Mouse (Mus musculus) layer of hippocampus, adult 2 months (tissue): ENCODE results near the gene Man1a. TPM values are rescaled to one million over a fixed set of nuclear protein-coding genes. Genes with fewer than 3 reads are reported as not detected.

Experiments used
- DNase-seq, 2 experiments: peaks; one replicate each; pipeline ENCODE4 v3.0.0; 2022; ENCODE audit warnings: low spot score in 2 of 2
- H3K27ac ChIP-seq: fragments of 200-600 bp; 2 replicates; pipeline ENCODE4 v1.8.1; 2022
- H3K4me3 ChIP-seq: fragments of 200-600 bp; 2 replicates; pipeline ENCODE4 v1.8.1; 2022; ENCODE audit warnings: mild to moderate bottlenecking
- CTCF ChIP-seq: fragments of 200-600 bp; conservative IDR thresholded peaks from 2 replicates; pipeline ENCODE4 v1.8.1; 2022; ENCODE audit warnings: antibody characterized with exemption, mild to moderate bottlenecking, moderate library complexity
- long read RNA-seq, 2 experiments: library from polyadenylated mRNA; stranded (forward); transcript quantifications; one replicate each; pipeline ENCODE4 v2.0.0; 2021; ENCODE audit warnings: borderline mapping rate in 2 of 2
- total RNA-seq, 2 experiments: library from RNA; stranded (reverse); gene quantifications; 2 replicates each; pipeline ENCODE4 v1.2.3; 2021

Man1a gene
- 10 to 100 TPM; 65.0 to 65.7 TPM for total RNA-seq
- long read RNA-seq, experiment 1, full-length matches to known transcripts = 11 of 21 reads
- long read RNA-seq, experiment 1, partial matches to known transcripts = 7 of 21 reads
- long read RNA-seq, experiment 1, other reads (novel, unspliced or antisense) = 3 of 21 reads
- long read RNA-seq, experiment 2, full-length matches to known transcripts = 39 of 50 reads
- long read RNA-seq, experiment 2, partial matches to known transcripts = 10 of 50 reads
- long read RNA-seq, experiment 2, other reads (novel, unspliced or antisense) = 1 of 50 reads

DNA sequence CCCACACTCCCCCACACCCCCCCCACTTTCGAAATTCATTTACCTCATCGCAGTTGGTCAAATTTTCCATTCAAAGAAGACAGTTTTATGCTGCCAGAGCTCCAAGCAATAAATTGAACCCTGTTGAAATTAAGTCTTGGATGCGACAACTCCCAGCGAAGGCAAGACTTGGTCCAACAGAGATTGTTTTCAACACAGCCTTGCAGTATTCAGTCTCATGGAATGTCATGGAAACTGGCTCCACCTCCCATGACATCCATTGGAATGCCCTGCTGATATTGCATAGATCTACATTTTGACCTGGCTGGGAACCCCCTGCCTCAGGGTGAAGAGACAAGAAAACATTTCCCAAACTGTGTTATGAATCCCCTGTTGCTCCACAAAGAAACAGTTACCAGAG lies at the start of gene Man1a:
Gene Man1a, minus strand, starts transcription at position 190 of the 400 bp plus-strand sequence.
- TF ChIP-seq CTCF = no peak
- Histone ChIP-seq H3K4me3 (peak within 1 kb of the TSS; percentile 92), H3K27ac (peak within 1 kb of the TSS; percentile 90)
- no peak for DNase-seq

DNA sequence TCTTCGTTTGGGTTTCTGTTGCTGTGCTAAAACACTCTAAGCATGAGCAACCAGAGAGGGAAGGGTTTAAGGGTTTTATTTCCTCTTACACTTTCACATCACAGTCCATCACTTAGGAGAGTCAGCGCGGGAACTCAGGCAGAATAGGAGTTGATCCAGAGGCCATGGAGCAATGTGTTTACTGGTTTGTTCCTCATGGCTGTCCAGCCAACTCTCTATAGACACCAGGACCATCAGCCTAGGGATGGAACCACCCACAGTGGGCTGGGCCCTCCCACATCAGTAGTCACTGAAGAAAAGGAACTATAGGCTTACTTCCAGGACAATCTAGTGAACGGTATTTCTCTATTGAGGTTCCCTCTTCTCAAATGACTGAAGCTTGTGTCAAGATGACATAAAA lies 45.4 kb upstream of the Man1a start:
- H3K4me3 ChIP-seq = no peak overlapping the region
- no peak for TF ChIP-seq CTCF
- DNase-seq = no peak
- H3K27ac ChIP-seq = no peak overlapping the region

DNA sequence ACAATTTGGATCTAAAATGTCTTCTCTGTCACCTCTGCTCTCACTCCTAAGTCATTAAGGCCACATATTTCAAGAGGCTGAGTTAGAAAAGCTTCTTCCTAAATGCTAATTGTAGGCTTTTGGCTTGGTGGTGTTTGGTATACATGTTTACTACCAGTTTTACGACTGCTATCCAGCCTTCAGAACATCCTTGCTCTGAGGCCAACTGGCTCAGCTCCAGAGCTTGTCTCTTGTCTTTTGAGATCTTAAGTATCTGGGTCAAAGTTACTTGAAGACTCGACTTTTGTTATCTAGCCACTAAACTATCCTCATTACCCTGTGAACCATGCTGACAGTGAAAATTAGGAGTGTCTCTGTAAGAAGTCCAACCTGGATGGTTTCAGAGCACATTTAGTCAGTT lies 44.0 kb upstream of the Man1a start:
- Histone ChIP-seq H3K4me3 (no peak overlapping the region), H3K27ac (0 out of 2 replicates have a peak overlapping the region, but pooled peaks have one; percentile 12)
- DNase-seq = no peak
- no peak for TF ChIP-seq CTCF

DNA sequence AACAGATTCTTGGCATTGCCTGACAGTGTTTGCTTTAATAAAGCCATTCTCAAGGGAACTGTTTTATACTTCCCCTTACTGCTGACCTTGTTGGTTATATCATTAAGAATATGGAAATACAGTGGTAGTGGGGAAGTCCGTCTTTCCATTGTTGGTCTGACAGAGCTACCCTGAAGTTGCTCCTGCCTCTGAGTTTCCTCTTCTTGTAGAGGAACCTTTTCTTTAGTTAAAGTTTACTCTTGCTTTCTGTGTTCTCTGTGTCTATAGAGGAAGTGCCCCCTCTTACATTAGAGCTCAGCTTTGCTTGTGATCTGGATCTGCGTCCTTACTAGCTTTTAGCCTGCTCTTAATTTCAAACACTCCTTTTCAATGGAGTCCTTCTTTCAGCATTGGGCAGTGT lies 42.9 kb upstream of the Man1a start:
- DNase-seq = no peak
- Histone ChIP-seq H3K4me3 (no peak overlapping the region), H3K27ac (0 out of 2 replicates have a peak overlapping the region, but pooled peaks have one; percentile 28)
- no peak for TF ChIP-seq CTCF

DNA sequence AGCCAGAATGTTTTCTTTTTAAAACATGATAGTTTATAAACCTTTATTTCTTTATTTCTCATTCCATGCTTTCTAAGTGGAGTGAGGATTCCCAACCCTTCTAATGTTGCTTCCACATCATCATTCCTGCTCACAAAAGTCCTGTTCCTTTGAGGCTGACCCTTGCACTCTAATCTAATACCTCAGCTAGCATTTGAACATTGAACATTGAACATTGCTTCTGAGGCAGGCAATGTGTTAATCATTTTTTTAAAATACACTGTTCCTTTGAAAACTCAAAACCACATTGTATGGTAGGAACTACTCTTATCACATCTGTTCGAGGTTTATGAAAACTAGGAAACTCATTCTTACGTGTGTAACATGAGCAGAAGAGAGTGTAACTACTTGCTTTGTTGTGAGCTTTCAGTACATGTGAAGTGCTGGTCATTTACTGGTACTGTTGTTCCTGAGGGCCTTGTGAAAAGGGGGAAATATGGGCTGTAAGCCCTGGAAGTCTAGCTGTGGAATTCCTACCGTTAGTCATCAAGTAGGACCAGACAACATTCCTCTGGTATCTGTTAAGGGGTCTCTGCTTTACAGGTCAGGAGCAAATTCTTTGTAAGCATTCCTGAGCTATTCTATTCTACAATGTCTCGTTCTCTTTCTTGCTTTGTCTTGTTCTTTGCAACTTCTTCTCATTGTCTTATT lies 42.0 kb upstream of the Man1a start:
- H3K4me3 ChIP-seq = no peak overlapping the region
- no peak for DNase-seq
- no peak for TF ChIP-seq CTCF
- peak overlapping the region; percentile 61 for H3K27ac ChIP-seq

DNA sequence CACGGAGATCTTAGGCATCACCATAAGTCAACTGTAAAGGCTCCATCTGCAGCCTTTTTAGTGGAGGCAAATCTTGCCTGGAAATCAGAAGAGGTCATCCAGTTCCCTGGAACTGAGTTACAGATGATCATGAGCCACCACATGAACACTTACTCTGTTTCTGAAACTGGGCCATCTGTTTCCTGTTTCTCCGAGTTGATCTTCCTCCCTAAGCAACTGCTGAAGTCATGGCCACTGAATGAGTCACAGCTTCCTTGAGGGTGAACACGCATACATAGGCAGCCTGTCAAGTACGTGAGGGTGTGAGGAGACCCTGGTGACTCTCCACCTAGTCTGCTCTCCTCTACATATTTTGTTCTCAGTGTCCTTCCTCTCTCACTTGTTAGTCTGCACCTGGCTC lies 41.4 kb upstream of the Man1a start:
- TF ChIP-seq CTCF = no peak
- Histone ChIP-seq H3K4me3 (no peak overlapping the region), H3K27ac (peak overlapping the region; percentile 61)
- peak; percentile 10 to 43 for DNase-seq

DNA sequence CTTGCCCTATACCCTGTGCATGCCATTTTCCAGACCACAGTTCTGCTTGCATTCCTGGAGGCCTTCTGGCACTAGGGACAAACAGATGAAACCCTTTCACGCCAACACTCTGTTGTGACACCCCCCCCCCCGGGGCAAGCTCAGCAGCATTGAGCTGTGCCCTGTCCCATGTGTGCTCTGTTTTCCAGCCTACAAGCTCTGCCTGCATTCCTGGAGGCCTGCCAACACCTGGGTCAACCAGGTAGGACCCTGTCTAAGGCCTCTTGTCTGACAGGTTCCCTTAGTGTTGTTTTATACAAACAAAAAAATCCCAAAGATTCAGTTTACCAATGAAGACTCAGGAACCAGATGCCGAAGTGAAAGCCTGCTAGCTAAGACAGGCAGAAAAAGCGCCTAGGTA lies 27.3 kb upstream of the Man1a start:
- no peak overlapping the region for H3K4me3 ChIP-seq
- no peak overlapping the region for H3K27ac ChIP-seq
- no peak for TF ChIP-seq CTCF
- no peak for DNase-seq

DNA sequence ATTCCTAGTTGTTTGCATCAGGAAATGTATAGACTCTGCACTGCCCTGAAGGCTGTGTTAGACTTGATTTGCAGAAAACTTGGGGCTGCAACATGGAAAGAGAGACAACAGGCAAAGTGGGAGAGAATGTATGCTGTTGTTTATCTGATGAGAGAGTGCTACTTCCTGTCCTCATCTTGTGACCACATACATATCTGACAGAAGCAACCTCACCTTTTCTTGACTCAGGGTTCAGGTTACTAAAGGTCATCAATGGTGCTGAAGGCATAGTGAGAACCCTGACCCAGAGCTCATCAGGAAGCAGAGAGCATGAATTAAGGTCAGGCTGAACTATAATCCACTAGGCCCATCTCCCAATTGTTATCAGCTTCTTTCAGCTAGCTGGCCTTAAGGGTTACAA lies 15.7 kb upstream of the Man1a start:
- DNase-seq = no peak
- H3K4me3 ChIP-seq = no peak overlapping the region
- no peak for TF ChIP-seq CTCF
- H3K27ac ChIP-seq = no peak overlapping the region

DNA sequence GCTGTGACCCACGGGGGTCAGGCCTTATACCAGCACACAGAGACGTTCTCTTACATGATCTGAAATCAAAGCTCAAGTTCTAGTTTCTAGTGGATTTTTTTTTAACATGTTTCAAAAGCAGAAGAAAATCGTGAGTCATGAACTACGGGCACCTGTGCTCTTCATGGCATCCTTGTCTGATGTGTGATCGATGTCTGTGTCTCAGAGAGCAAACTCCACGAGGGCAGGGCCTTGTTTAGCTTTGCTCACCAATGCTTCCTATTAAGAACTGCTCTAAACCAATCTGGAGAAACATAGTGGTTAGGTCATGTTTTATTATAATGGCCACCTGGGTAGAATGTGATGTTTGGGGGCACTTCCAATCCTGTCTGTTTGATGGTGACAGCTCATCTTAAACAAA lies 13.5 kb upstream of the Man1a start:
- DNase-seq = no peak
- Histone ChIP-seq H3K27ac (no peak overlapping the region), H3K4me3 (no peak overlapping the region)
- no peak for TF ChIP-seq CTCF

DNA sequence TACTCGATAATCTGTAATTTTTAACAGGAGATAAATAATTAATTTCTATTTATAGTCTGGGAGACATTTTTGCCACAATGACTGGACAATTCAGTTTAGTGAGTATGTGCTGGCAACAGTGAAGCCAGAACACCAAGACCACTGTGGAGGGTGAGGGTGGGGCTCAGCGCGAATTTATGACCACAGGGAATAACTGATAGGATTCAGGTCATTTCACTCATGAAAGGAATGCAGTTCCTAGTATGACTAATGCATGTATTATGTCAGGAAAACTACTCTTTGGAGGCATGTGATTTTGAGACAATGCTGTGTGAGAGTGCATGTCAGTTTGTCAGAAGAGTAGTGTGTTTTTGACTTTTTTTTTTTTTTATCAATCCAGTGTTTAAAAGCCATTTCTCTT lies 10.9 kb upstream of the Man1a start:
- Histone ChIP-seq H3K27ac (no peak overlapping the region), H3K4me3 (no peak overlapping the region)
- no peak for DNase-seq
- TF ChIP-seq CTCF = no peak

DNA sequence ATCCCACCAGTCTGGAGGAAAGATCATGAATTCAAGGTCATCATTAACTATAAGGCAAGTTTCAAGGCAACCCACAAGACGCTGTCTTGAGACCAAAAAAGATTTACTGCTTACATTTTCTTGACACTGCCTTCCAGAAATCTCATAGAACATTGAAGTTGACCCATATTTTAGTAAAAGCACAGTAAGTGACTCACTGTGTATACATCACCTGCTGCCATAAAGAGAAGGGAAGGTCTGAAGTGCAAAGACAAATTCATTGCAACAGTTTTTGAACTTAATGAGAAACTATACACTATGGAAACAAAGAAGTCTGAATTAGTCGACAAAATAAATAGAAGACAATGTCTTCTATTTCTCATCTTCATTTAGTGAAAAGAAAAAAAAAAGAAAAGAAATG lies 8.7 kb upstream of the Man1a start:
- no peak for DNase-seq
- Histone ChIP-seq H3K4me3 (no peak overlapping the region), H3K27ac (no peak overlapping the region)
- TF ChIP-seq CTCF = no peak

DNA sequence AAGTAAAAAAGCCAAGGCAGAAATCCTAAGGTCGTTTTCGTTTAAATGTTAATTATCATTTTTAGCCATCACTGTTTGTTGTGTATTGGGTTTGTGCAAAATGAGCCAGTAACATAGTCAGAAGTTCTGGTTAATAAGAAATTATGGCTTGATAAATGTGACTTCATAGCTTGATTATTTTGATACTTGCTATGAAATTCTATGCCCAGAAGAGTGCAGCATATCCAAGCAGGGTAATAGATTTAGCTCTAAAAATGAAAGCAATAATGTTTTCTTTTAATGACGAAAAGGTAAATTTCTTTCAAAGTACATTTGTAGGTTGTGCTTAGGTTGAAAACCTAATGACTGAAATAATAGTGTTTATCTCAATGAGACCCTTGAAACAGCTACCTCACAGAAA lies 596 bp upstream of the Man1a start:
- no peak for DNase-seq
- TF ChIP-seq CTCF = peak; percentile 77
- Histone ChIP-seq H3K4me3 (peak overlapping the region; percentile 92), H3K27ac (peak overlapping the region; percentile 90; the same call in 1 of the 2 replicates)

DNA sequence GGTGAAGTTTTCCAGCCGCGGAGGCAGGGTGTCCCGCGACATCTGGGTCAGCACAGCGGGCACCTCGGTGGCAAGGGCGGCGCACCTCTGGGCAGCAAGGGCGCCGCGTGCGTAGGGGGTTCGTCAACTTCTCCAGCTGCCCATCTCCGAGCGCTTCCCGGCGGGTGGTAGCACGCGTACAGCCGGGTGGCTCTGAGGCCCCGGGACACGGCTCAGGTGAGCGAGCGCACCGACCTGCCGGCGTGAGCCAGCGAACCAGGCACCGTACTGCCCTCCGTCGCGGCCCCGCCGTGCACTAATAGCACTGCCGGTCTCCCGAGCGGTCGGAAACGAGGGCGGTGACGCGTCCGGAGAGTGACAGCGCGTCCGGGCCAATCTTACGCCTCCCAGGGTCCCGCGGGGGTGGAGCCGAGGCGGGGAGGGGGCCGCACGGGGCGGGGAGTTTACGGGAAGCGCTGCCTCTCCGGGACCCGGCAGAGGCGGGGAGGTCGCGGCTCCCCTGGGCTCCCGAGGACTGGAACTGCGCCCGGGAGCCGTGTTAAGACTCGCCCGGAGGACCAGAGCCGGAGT lies 883 bp downstream of the Man1a start:
- Histone ChIP-seq H3K4me3 (peak overlapping the region; percentile 92), H3K27ac (peak overlapping the region; percentile 90)
- peak; percentile 90 for DNase-seq
- no peak for TF ChIP-seq CTCF
